Mouse (Mus musculus): ENCODE results near the gene Gm10912. TPM values are rescaled to one million over a fixed set of nuclear protein-coding genes. Genes with fewer than 3 reads are reported as not detected.
"Not testable (repeated sequence)": the region's sequence is repeated elsewhere in the genome, so short reads cannot be mapped to it uniquely, and the experiment has no call there.

Gm10912 gene
- total RNA-seq, 2 experiments from 2014 or later = 0.42 to 0.56 TPM

DNA sequence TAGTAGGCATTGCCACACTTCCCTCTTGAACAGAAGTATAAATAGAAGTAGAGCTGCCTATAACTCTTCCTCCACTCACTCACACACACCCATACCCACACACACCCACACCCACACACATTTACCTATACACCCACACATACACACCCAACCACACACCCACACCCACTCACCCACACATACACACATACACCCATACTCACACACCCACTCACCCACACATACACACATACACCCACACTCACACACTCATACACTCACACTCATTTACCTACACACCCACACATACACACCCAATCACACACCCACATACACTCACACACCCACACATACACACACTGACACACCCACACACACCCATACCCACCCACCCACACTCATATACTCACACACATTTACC is 16.8 kb downstream of the Gm10912 start:
- Histone ChIP-seq H3K27ac (no peak overlapping the region), H3K4me3 (no peak overlapping the region)
- no peak for DNase-seq (ENCODE audit: low spot score in 2 of 2)
- no peak for TF ChIP-seq CTCF (conservative IDR thresholded peaks at IDR 0.05)

DNA sequence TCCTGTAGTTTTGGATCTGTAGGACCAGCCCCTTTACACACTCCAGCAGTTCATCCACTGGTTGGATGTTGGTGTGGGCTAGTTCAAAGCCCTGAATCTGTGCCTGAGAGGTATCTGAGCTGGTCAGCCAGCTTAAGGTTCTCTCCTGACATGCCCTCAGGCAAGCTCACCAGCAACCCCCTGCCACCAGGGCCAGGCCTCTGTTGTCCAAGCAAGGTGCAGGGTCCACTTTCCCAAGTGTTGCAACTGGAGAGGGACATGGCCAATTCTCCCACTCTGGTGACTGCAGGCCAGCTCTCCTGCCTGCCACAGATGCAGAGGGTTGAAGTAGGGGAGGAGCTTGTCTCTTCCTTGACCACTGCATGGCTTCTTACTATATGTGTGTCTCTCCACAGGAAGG is 18.4 kb downstream of the Gm10912 start:
- H3K27ac ChIP-seq; DNase-seq (ENCODE audit: low spot score in 2 of 2); H3K4me3 ChIP-seq: not testable (repeated sequence)

- H3K4me3 ChIP-seq; DNase-seq (ENCODE audit: low spot score in 2 of 2); H3K27ac ChIP-seq: not testable (repeated sequence)
Observed at GRCm38 (mm10) chr2:104087562-104087961, 21.9 kb downstream of the Gm10912 start.

- no peak overlapping the region for H3K4me3 ChIP-seq
- DNase-seq (ENCODE audit: low spot score in 2 of 2) = no peak
- TF ChIP-seq CTCF (conservative IDR thresholded peaks at IDR 0.05) = no peak
- H3K27ac ChIP-seq = no peak overlapping the region
Observed at GRCm38 (mm10) chr2:104093305-104093704, 27.7 kb downstream of the Gm10912 start.

GRCm38 (mm10) chr2:104095741-104096213 is 30.2 kb downstream of the Gm10912 start, which contains the start of gene Cd59a:
TSS of gene Cd59a (plus strand) at chr2:104095801.
- TF ChIP-seq CTCF (conservative IDR thresholded peaks at IDR 0.05) = no peak
- peak; percentile 35 to 70 for DNase-seq (ENCODE audit: low spot score in 2 of 2)
- Histone ChIP-seq H3K4me3 (peak within 1 kb of the TSS; percentile 52), H3K27ac (peak within 1 kb of the TSS; percentile 60; the same call in 1 of the 2 replicates)

- peak overlapping the region; percentile 52 for H3K4me3 ChIP-seq
- peak overlapping the region; percentile 60; the same call in 1 of the 2 replicates for H3K27ac ChIP-seq
- TF ChIP-seq CTCF (conservative IDR thresholded peaks at IDR 0.05) = no peak
- no peak for DNase-seq (ENCODE audit: low spot score in 2 of 2)
Observed at GRCm38 (mm10) chr2:104096256-104096655, 30.6 kb downstream of the Gm10912 start.

- H3K27ac ChIP-seq; DNase-seq (ENCODE audit: low spot score in 2 of 2); H3K4me3 ChIP-seq: not testable (repeated sequence)
- 0 out of 2 replicates have a peak, but pooled peaks have one; percentile 12 for TF ChIP-seq CTCF (conservative IDR thresholded peaks at IDR 0.05)
Observed at GRCm38 (mm10) chr2:104096796-104097195, 31.2 kb downstream of the Gm10912 start.

GRCm38 (mm10) chr2:104097396-104097795 is 31.8 kb downstream of the Gm10912 start:
- not testable (repeated sequence) for H3K27ac ChIP-seq; DNase-seq (ENCODE audit: low spot score in 2 of 2); H3K4me3 ChIP-seq

- no peak overlapping the region for H3K4me3 ChIP-seq
- TF ChIP-seq CTCF (conservative IDR thresholded peaks at IDR 0.05) = no peak
- DNase-seq (ENCODE audit: low spot score in 2 of 2) = no peak
- no peak overlapping the region for H3K27ac ChIP-seq
Observed at GRCm38 (mm10) chr2:104098529-104099230, 33.1 kb downstream of the Gm10912 start.

GRCm38 (mm10) chr2:104099231-104099585 is 33.6 kb downstream of the Gm10912 start:
- Histone ChIP-seq H3K27ac (no peak overlapping the region), H3K4me3 (no peak overlapping the region)
- TF ChIP-seq CTCF (conservative IDR thresholded peaks at IDR 0.05) = no peak
- DNase-seq (ENCODE audit: low spot score in 2 of 2) = no peak

DNA sequence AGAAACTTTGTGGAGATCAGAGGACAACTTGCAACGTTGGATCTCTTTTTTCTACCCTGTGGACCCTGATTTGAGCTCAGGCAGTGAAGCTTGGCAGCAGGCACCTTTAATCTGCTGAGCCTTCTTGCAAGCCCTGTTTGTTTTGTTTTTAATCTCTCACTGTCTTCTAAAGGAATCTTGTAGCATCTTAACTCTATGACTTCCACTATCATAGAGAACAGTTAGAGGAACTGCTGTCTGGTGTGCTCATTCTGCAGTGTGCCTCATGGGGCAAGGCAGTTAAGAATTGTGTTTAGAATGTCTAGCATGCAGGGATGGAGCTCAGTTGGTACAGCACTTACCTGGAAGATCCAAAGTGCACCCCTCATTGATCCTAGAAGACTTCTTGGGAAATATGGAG is 34.3 kb downstream of the Gm10912 start:
- TF ChIP-seq CTCF (conservative IDR thresholded peaks at IDR 0.05) = no peak
- H3K4me3 ChIP-seq = no peak overlapping the region
- no peak overlapping the region for H3K27ac ChIP-seq
- no peak for DNase-seq (ENCODE audit: low spot score in 2 of 2)

GRCm38 (mm10) chr2:104104800-104105199 is 39.2 kb downstream of the Gm10912 start:
- Histone ChIP-seq H3K27ac (no peak overlapping the region), H3K4me3 (no peak overlapping the region)
- no peak for DNase-seq (ENCODE audit: low spot score in 2 of 2)
- TF ChIP-seq CTCF (conservative IDR thresholded peaks at IDR 0.05) = no peak

GRCm38 (mm10) chr2:104109021-104109420 is 43.4 kb downstream of the Gm10912 start:
- H3K4me3 ChIP-seq; H3K27ac ChIP-seq; DNase-seq (ENCODE audit: low spot score in 2 of 2): not testable (repeated sequence)

DNA sequence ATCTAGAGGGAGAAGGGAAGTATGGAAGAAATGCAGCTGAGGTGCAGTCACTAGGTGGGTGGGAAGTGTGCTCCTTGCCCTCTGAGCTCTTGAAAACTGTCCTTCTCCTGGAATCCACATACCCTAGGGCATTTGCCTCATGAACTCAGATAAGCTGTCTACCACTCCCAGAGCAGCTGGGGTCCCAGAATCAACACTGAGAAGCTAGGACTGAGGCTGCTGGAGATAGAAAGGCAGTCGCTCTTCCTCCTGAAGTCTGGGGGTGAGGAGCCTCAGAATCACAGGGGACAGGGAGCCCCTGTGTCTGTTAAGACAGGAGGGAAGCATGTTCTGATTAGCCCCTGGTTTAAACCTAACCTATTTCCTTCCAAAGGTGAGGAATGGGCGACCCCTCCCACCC is 43.9 kb downstream of the Gm10912 start:
- no peak for TF ChIP-seq CTCF (conservative IDR thresholded peaks at IDR 0.05)
- DNase-seq (ENCODE audit: low spot score in 2 of 2) = no peak
- no peak overlapping the region for H3K27ac ChIP-seq
- no peak overlapping the region for H3K4me3 ChIP-seq
